ENCODE assay signal across 8 mouse cellular contexts in the genomic region with DNA sequence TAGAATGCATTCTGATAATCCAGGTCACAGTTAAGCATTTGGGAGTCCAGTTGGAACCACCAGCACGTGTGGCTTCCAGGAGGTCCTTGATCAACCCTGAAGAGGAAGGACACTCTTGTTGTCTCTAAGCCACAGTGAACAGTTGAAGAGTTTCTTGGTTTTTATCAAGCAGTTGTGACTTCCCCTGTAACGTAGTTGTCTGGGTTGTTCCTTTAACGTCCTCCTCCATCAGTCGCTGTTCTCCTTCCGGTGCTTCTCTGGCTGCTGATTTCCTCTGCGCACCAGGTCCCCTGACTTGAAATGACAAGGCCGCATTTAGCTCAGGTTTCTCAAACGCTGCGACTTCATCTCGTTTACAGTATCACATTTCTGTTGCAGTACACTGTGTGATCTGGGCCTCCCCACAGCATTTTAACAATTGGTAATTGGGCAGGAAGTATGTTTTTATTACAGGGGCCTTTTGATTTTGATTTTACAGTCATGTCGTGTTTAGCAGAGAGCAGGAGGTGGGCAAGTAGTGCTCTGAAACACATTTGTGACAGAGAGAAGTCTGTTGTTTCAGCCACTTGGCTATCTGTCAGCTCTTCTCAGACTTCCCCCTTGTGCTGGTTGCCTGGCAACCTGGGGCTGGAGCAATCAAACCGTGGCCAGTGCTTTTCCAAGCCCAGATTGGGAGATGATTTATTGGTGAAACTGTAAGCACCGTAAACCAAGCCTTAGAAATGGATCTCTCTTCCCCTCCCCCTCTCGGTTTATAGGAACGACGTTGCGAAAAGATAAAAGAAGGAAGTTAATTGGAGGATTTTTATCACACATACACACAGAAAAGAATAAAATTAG.
DNase-seq lines count a peak whose midpoint lies in the region; ATAC-seq lines count a peak whose summit lies in the region.

No protein-coding gene starts in this region.

- no peaks in the 10 kb centered on the region for H3K9me3 ChIP-seq in heart, embryonic 13.5 days
- no peaks in the 10 kb centered on the region for H3K9me3 ChIP-seq in kidney, embryonic 15.5 days (replicated peaks)
- no peaks in the 10 kb centered on the region for H3K9me3 ChIP-seq in limb, embryonic 15.5 days
- no peaks in the 10 kb centered on the region for H3K9me3 ChIP-seq in midbrain, embryonic 15.5 days

- H3K9ac ChIP-seq in heart, embryonic 13.5 days = peak overlapping the region; percentile 67
- H3K9ac ChIP-seq in kidney, embryonic 15.5 days = no peak overlapping the region
- H3K9ac ChIP-seq in limb, embryonic 15.5 days = no peak overlapping the region
- H3K9ac ChIP-seq in midbrain, embryonic 15.5 days = no peak overlapping the region

- H3K4me1 ChIP-seq in heart, embryonic 13.5 days = peaks cover 67% of the 10 kb centered on the region
- peaks cover 33% of the 10 kb centered on the region for H3K4me1 ChIP-seq in kidney, embryonic 15.5 days
- peaks cover 13% of the 10 kb centered on the region for H3K4me1 ChIP-seq in limb, embryonic 15.5 days
- peaks cover 25% of the 10 kb centered on the region for H3K4me1 ChIP-seq in midbrain, embryonic 15.5 days

- H3K4me2 ChIP-seq in heart, embryonic 13.5 days = peak overlapping the region; percentile 60
- H3K4me2 ChIP-seq in kidney, embryonic 15.5 days = peak overlapping the region; percentile 45
- H3K4me2 ChIP-seq in limb, embryonic 15.5 days = no peak overlapping the region
- H3K4me2 ChIP-seq in midbrain, embryonic 15.5 days = peak overlapping the region; percentile 26

- 11% methylated on average over 17 of the region's 17 CpGs for WGBS in heart, embryonic 13.5 days
- WGBS in kidney, embryonic 15.5 days = 2% methylated on average over 17 of the region's 17 CpGs
- WGBS in limb, embryonic 15.5 days = 12% methylated on average over 17 of the region's 17 CpGs
- 12% methylated on average over 17 of the region's 17 CpGs for WGBS in midbrain, embryonic 15.5 days

- peak overlapping the region; percentile 13; the same call in 1 of the 2 replicates for H3K4me3 ChIP-seq in heart, embryonic 13.5 days
- H3K4me3 ChIP-seq in kidney, embryonic 15.5 days (replicated peaks) = 0 out of 2 replicates have a peak overlapping the region, but pooled peaks have one; percentile 1
- H3K4me3 ChIP-seq in limb, embryonic 15.5 days = no peak overlapping the region
- no peak overlapping the region for H3K4me3 ChIP-seq in midbrain, embryonic 15.5 days

- peak overlapping the region; percentile 93 for H3K27ac ChIP-seq in heart, embryonic 13.5 days (replicated peaks)
- peak overlapping the region; percentile 87 for H3K27ac ChIP-seq in kidney, embryonic 15.5 days
- H3K27ac ChIP-seq in limb, embryonic 15.5 days = peak overlapping the region; percentile 73
- peak overlapping the region; percentile 87 for H3K27ac ChIP-seq in midbrain, embryonic 15.5 days

- peaks cover 15% of the 10 kb centered on the region for H3K36me3 ChIP-seq in heart, embryonic 13.5 days
- peaks cover 10% of the 10 kb centered on the region for H3K36me3 ChIP-seq in kidney, embryonic 15.5 days
- H3K36me3 ChIP-seq in limb, embryonic 15.5 days = peaks cover 9% of the 10 kb centered on the region; the same call in 1 of the 2 replicates
- H3K36me3 ChIP-seq in midbrain, embryonic 15.5 days (replicated peaks) = no peaks in the 10 kb centered on the region

- DNase-seq in urinary bladder, postnatal 10 days (ENCODE audit: low spot score) = peak; percentile 28
- no peak for DNase-seq in urinary bladder, adult 2 months (ENCODE audit: low spot score)
- DNase-seq in fibroblast of lung, adult 2 months (ENCODE audit: low read depth) = peak; percentile 83
- peak; percentile 17 to 31 for DNase-seq in spleen, postnatal 14 days (ENCODE audit: low spot score in 2 of 2)

- no peak for ATAC-seq in heart, embryonic 13.5 days (ENCODE audit: extremely low read depth, insufficient number of reproducible peaks, low FRiP score, low TSS enrichment)
- peak; percentile 91 for ATAC-seq in kidney, embryonic 15.5 days (replicated peaks; ENCODE audit: low FRiP score)
- peak; percentile 73; the same call in 1 of the 2 replicates for ATAC-seq in limb, embryonic 15.5 days (ENCODE audit: insufficient number of reproducible peaks, low FRiP score, low TSS enrichment, low read depth)
- ATAC-seq in midbrain, embryonic 15.5 days (replicated peaks) = peak; percentile 85

- H3K27me3 ChIP-seq in heart, embryonic 13.5 days (replicated peaks) = no peaks in the 10 kb centered on the region
- no peaks in the 10 kb centered on the region for H3K27me3 ChIP-seq in kidney, embryonic 15.5 days
- H3K27me3 ChIP-seq in limb, embryonic 15.5 days = no peaks in the 10 kb centered on the region
- H3K27me3 ChIP-seq in midbrain, embryonic 15.5 days (replicated peaks) = no peaks in the 10 kb centered on the region

Comparison
In these comparisons a context has a peak if more than half of its experiments do, and no peak if none do; other contexts are left out.
1. H3K4me3 ChIP-seq: peak in heart, embryonic 13.5 days (single experiment) and kidney, embryonic 15.5 days (single experiment); none in limb, embryonic 15.5 days (single experiment) and midbrain, embryonic 15.5 days (single experiment).
2. Peak in every context shown above with its lines, with median percentiles within 50 percentile points of each other: H3K27ac ChIP-seq.